Mouse (Mus musculus): ENCODE data around the gene Taar5.

DNA sequence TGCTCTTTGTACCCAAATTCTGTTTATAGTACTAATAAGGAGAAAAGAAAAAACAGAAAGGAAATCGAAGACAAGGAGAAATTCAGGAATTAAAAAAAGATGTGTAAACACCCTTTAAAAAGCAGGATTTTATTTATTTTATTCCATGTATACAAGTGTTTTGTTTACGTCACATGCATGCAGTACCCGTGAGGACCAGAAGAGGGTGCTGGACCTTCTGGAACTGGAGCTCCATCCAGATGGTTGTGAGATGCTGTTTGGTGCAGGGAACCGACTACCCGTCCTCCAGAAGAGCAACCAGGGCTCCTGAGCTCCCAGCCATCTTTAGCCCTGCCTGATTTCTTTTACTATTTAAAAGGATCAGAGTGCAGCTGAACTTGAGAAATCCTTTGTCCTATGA, 28.0 kb upstream of the Taar5 start:
- TF ChIP-seq CTCF (IDR thresholded peaks at IDR 0.05; ENCODE audit: low read depth) (peak; percentile 52), EP300 (optimal IDR thresholded peaks at IDR 0.05) (no peak)

All from stomach, postnatal 0 days (tissue).